Mouse (Mus musculus) forebrain, postnatal 0 days (tissue): ENCODE results near the gene Sult2b1. TPM values are rescaled to one million over a fixed set of nuclear protein-coding genes. Genes with fewer than 3 reads are reported as not detected.

Experiments
- ATAC-seq: fragments of 200-750 bp; cut with Nextera tagmentation; 2 replicates; pipeline ENCODE4 v1.8.0; 2017; ENCODE audit warnings: mild to moderate bottlenecking, moderate library complexity
- DNase-seq: peaks from one replicate; pipeline ENCODE4 v3.0.0-alpha.2; 2015
- H3K27ac ChIP-seq: fragments of 300-500 bp; sonication (generic); 2 replicates; pipeline ENCODE4 v1.5.1; 2014; ENCODE audit warnings: low read depth, mild to moderate bottlenecking, antibody characterized with exemption, low read length, moderate library complexity, mixed read lengths
- H3K27me3 ChIP-seq: fragments of 300-500 bp; sonication (generic); 2 replicates; pipeline ENCODE4 v1.6.1; 2014; ENCODE audit warnings: mild to moderate bottlenecking, low read length, mixed read lengths; ENCODE audit not compliant: insufficient read depth
- H3K36me3 ChIP-seq: fragments of 300-500 bp; sonication (generic); 2 replicates; pipeline ENCODE4 v1.6.1; 2014; ENCODE audit warnings: mild to moderate bottlenecking, moderate library complexity; ENCODE audit not compliant: insufficient read depth
- H3K4me1 ChIP-seq: fragments of 300-500 bp; sonication (generic); 2 replicates; pipeline ENCODE4 v1.6.1; 2014; ENCODE audit warnings: antibody characterized with exemption; ENCODE audit not compliant: insufficient read depth
- H3K4me2 ChIP-seq: fragments of 300-500 bp; sonication (generic); 2 replicates; pipeline ENCODE4 v1.6.1; 2014; ENCODE audit warnings: low read depth, mild to moderate bottlenecking, moderate library complexity
- H3K4me3 ChIP-seq: fragments of 300-500 bp; sonication (generic); 2 replicates; pipeline ENCODE4 v1.5.1; 2014; ENCODE audit warnings: low read depth, low read length, mixed read lengths
- H3K9ac ChIP-seq: fragments of 300-500 bp; sonication (generic); 2 replicates; pipeline ENCODE4 v1.6.1; 2014; ENCODE audit warnings: mild to moderate bottlenecking
- H3K9me3 ChIP-seq: fragments of 300-500 bp; sonication (generic); 2 replicates; pipeline ENCODE4 v1.6.1; 2016; ENCODE audit warnings: low read length
- CTCF ChIP-seq: sonication (generic); IDR thresholded peaks from 2 replicates; pipeline ENCODE4 v1.5.1; 2016; ENCODE audit warnings: antibody characterized with exemption, control low read depth, low read depth
- WGBS: fragments of 180-500 bp; shearing (Covaris S2); extraction: QIAGEN DNeasy Blood & Tissue Kit; methylation state at CpG from one replicate; pipeline ENCODE4 v1.1.7; 2014; 5-methylcytosine and 5-hydroxymethylcytosine counted together
- polyA plus RNA-seq: library from polyadenylated mRNA; unstranded; fragments of >200 nt; fragmentation: Nextera tagmentation; extraction: Ambion mirVana; gene quantifications from 2 replicates; pipeline ENCODE4 v1.2.1, GENCODE M21; 2015
- total RNA-seq: library from RNA; depleted of rRNA; stranded (reverse); fragments of >200 nt; gene quantifications from 2 replicates; pipeline ENCODE4 v1.2.3, GENCODE M21; 2014

The Sult2b1 gene
- total and polyA plus RNA-seq, 2 experiments from 2014 or later, result 8.9 to 10.0 TPM

DNA sequence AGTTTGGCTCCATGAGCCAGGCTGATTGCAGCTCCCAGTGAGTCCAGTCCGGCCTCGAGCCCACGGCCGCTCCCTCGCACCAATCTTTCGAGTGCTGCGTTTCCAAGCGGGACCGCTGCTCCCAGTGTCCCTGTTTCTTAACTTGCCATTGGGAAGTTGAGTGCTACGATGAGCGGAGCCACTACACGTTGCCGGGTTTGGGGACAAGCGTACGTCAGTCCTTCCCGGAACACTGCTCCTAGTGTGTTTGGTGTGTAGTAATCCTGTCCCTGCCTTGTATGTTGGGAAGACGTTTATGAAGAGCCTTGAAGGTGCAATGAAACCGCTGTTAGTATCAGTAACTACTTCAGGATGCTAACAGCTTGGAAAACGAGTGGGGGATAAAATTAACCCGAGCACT is 66.1 kb downstream of the Sult2b1 start:
- H3K4me3 ChIP-seq, result peak overlapping the region; percentile 72
- peak overlapping the region; percentile 91 for H3K9ac ChIP-seq
- peak overlapping the region; percentile 90 for H3K27ac ChIP-seq
- TF ChIP-seq CTCF, result no peak
- H3K9me3 ChIP-seq, result no peaks in the 10 kb centered on the region
- DNase-seq, result no peak
- H3K27me3 ChIP-seq, result no peaks in the 10 kb centered on the region
- H3K36me3 ChIP-seq, result peaks cover 34% of the 10 kb centered on the region
- peaks cover 19% of the 10 kb centered on the region for H3K4me1 ChIP-seq
- ATAC-seq, result peak; percentile 12
- peak overlapping the region; percentile 65 for H3K4me2 ChIP-seq
- WGBS, result under 1% methylated on average over 20 of the region's 20 CpGs

DNA sequence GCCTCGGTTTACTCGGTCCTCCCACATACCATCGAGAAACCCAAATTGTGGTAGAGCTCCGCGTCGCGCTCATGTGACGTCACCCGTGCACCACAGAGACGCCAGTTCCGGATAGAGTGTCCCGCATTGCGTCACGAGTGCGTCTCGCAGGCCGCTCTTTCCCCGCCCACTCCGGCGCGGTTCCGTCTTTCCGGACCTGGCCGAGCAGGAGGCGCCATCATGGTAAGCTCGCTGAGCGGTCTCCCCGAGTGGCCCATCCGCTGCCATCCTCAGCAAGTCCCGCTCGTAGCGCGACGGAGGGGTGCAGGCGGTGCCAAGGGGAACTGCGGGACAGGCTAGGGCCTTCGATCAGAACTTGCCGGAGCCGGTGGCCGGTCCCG is 66.6 kb downstream of the Sult2b1 start, which contains the start of gene Sphk2:
Sphk2 (minus strand) TSS at position 85 of the 380 bp plus-strand sequence.
- Histone ChIP-seq H3K27me3 (no peaks in the 10 kb centered on the region), H3K36me3 (peaks cover 36% of the 10 kb centered on the region), H3K27ac (peak within 1 kb of the TSS; percentile 90), H3K4me3 (peak within 1 kb of the TSS; percentile 72), H3K4me1 (peaks cover 19% of the 10 kb centered on the region), H3K9ac (peak within 1 kb of the TSS; percentile 91), H3K4me2 (peak within 1 kb of the TSS; percentile 65), H3K9me3 (no peaks in the 10 kb centered on the region)
- TF ChIP-seq CTCF, result no peak
- ATAC-seq, result peak; percentile 82
- peak; percentile 100 for DNase-seq
- under 1% methylated on average over 41 of the region's 41 CpGs for WGBS

DNA sequence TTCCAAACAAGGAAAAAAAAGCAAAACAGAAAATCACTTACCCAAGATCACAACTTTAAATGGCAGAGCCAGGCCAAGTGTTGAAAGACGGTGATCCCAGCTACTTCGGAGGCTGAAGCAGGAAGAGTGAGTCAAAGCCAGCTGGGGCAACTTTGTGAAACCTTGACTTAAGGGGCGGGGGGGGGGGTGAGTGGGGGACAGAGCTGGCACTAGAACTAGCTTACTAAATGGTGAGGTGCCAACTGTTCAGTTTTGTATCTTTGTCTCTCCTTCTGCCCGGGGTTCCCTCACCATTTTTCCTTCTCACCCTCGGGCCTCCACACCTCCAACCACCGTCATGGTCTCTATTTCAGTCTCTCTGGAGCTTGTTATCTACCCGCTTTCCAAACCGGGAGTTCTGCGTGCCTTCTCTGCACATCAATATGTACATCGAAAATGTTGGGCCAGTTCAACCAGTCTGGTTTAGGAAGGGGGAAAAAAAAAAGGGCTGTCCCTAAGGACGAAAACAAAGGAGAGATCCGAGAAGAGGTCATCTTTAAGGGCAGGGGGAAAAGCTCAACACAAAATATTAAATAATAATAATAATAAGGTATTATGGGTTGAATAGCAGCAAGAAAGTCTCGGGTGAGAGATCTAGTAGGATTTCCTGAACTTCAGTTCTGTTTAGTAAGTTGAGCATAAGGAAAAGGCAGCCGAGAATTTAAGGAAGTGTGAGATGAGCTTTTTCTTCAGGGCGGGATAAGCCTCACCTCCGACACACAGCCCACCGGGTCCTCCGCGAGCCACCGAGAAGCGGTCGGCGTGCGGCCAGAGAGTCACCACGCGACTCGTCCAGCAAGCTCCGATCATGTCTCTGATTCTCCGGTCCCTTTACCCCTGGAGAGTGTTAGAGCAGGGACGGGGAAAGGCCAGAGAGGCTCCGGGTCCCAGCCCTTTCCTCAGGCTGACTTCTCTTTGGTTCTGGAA is 67.2 kb downstream of the Sult2b1 start:
- peak overlapping the region; percentile 52 for H3K4me2 ChIP-seq
- H3K36me3 ChIP-seq, result peaks cover 37% of the 10 kb centered on the region
- no peaks in the 10 kb centered on the region for H3K27me3 ChIP-seq
- no peak for TF ChIP-seq CTCF
- no peaks in the 10 kb centered on the region for H3K9me3 ChIP-seq
- DNase-seq (no peak), ATAC-seq (no peak)
- H3K4me1 ChIP-seq, result peaks cover 19% of the 10 kb centered on the region
- H3K27ac ChIP-seq, result peak overlapping the region; percentile 90
- peak overlapping the region; percentile 72 for H3K4me3 ChIP-seq
- H3K9ac ChIP-seq, result peak overlapping the region; percentile 65
- 10% methylated on average over 31 of the region's 31 CpGs for WGBS

DNA sequence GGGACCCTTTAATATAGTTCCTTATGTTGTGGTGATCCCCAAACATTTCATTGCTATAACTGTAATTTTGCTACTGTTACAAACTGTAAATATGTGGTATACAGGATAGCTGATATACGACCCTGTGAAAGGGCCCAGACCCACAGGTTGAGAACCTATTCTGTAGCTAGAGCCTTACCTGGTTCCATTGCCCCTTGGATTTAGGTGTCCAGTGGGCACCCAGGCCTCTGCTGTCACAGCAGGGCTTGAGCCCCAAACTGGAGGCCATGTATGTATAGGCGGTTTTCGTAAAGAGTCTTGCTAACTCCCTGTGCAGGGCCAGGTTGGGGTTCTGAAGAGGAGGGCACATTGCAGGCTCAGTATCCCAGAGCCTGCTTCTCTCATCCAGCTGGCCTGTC is 68.0 kb downstream of the Sult2b1 start:
- DNase-seq, result no peak
- TF ChIP-seq CTCF, result no peak
- Histone ChIP-seq H3K4me3 (no peak overlapping the region), H3K27me3 (no peaks in the 10 kb centered on the region), H3K4me2 (peak overlapping the region; percentile 52; the same call in 1 of the 2 replicates), H3K27ac (no peak overlapping the region), H3K9me3 (no peaks in the 10 kb centered on the region), H3K36me3 (peaks cover 37% of the 10 kb centered on the region), H3K9ac (no peak overlapping the region), H3K4me1 (peaks cover 19% of the 10 kb centered on the region)
- 91% methylated on average over 3 of the region's 3 CpGs for WGBS
- ATAC-seq, result no peak

DNA sequence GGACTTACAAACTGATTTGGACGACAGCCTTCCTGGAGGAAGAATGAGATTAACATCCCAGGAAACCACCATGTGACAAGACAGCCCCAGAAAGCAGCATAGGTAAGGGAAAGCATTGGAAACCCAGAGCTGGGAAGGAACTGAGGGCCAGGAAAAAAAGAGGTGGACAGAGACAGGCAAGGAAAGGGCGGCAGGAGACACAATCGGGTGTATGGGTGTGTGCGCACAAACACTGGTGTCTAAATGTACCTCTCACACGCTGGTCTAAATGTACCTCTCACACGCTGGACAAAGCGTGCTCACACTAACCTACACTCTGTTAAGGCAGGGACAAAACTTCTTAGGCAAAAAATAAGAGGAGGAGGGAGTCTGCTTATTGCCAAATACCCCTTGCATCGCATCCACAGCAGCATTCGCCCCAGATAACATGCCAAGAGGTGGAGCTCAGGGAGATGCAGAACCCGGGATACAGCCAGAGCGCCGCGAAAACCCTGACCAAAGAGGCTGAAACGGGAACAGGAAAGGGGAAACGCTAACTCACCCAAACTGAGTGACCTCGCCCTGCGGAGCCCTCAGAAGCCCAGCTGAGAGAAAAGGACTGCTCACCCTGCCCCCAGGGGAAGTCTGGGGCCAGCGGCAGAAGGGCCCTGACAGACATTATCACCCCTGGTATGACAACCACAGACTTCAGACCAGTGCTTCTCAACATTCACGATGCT is 68.6 kb downstream of the Sult2b1 start:
- Histone ChIP-seq H3K9me3 (no peaks in the 10 kb centered on the region), H3K4me1 (peaks cover 19% of the 10 kb centered on the region), H3K9ac (no peak overlapping the region), H3K36me3 (peaks cover 37% of the 10 kb centered on the region), H3K4me2 (peak overlapping the region; percentile 91), H3K4me3 (peak overlapping the region; percentile 66), H3K27me3 (no peaks in the 10 kb centered on the region), H3K27ac (no peak overlapping the region; the same call in 1 of the 2 replicates)
- ATAC-seq (no peak), DNase-seq (no peak)
- WGBS, result 81% methylated on average over 19 of the region's 19 CpGs
- no peak for TF ChIP-seq CTCF

DNA sequence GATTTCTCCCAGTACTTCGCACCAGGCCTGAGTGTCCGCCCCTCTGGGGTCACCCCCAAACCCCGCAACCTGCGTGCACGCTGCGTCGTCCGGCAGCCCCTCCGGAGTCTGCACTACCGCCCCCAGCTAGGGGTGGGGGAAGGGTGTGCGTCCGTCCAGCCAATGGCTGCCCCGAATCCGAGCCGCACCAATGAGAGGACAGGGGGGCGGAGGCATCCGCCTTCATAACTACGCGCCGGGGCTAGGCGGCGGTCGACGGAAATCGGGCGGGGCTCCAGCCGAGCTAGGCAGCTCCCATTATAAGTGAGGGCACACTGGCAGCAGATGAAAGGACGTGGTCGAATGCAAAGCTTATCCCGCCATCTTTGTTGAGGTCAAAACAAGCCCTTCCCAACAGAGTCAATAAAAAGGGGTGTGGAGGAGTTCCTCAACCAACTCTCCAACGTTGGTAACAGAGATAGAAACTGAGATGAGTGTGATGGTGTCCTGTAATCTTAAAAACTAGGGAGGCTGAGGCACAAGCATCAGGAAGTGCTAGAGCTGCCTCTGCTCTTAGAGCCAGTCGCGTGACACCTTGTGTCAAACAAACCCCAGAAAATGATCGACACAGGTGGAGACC is 69.3 kb downstream of the Sult2b1 start, which contains the start of gene Rpl18:
Rpl18 (plus strand) TSS at position 368 of the 619 bp plus-strand sequence.
- Histone ChIP-seq H3K4me1 (peaks cover 19% of the 10 kb centered on the region), H3K9ac (peak within 1 kb of the TSS; percentile 74), H3K4me2 (peak within 1 kb of the TSS; percentile 91), H3K4me3 (peak within 1 kb of the TSS; percentile 66), H3K27me3 (no peaks in the 10 kb centered on the region), H3K9me3 (no peaks in the 10 kb centered on the region), H3K36me3 (peaks cover 38% of the 10 kb centered on the region), H3K27ac (peak within 1 kb of the TSS; percentile 64)
- TF ChIP-seq CTCF, result 0 out of 2 replicates have a peak, but pooled peaks have one; percentile 14
- ATAC-seq, result peak; percentile 94
- 7% methylated on average over 34 of the region's 34 CpGs for WGBS
- peak; percentile 99 for DNase-seq
